Mouse (Mus musculus) left cerebral cortex, postnatal 36 days (tissue): ENCODE measurements around the gene Ecpas. TPM values are rescaled to one million over a fixed set of nuclear protein-coding genes. Genes with fewer than 3 reads are reported as not detected.

ENCODE experiments used
- DNase-seq, 2 experiments: peaks; one replicate each; pipeline ENCODE4 v3.0.0; 2021 to 2022; ENCODE audit warnings: low spot score in 2 of 2, mixed read lengths in 1 of 2
- intact Hi-C: fragments of 180-260 bp; cut with DNase I; formaldehyde crosslinking; loops from one replicate; pipeline ENCODE4 v1.15.1; 2025
- total RNA-seq, 2 experiments: library from RNA; stranded (reverse); gene quantifications; 2 replicates each; pipeline ENCODE4 v1.2.3; 2021

Gene Ecpas
- 100 to 1,000 TPM; 107 to 141 TPM for total RNA-seq

GRCm38 (mm10) chr4:58912629-58913335 is at the start of gene Ecpas:
Gene Ecpas, minus strand, starts transcription at chr4:58912749.
- intact Hi-C loops: loop anchor here (2.0 kb wide), 1 partner anchor 30 kb away; the partner anchor contains the start of gene Zkscan16
- DNase-seq: no peak

GRCm38 (mm10) chr4:58961719-58962118 is 49.2 kb upstream of the Ecpas start:
- no peak for DNase-seq
- intact Hi-C loops: no loop called here

- intact Hi-C loops: no loop called here
Measured at GRCm38 (mm10) chr4:58952630-58953029, 40.1 kb upstream of the Ecpas start.

GRCm38 (mm10) chr4:58948391-58948790 is 35.8 kb upstream of the Ecpas start:
- DNase-seq: no peak
- intact Hi-C loops: no loop called here

More at GRCm38 (mm10) chr4:58952630-58953029, 40.1 kb upstream of the Ecpas start:
- DNase-seq: no peak

GRCm38 (mm10) chr4:58944695-58945094 is 32.1 kb upstream of the Ecpas start:
- DNase-seq: peak in 1 of 2 experiments; percentile 50
- intact Hi-C loops: no loop called here

GRCm38 (mm10) chr4:58944206-58944553 is 31.6 kb upstream of the Ecpas start:
- DNase-seq: no peak
- intact Hi-C loops: no loop called here

- intact Hi-C loops: loop anchor here (2.0 kb wide), 1 partner anchor 31 kb away; the partner anchor contains the start of gene Ecpas
- peak; percentile 93 for DNase-seq
Measured at GRCm38 (mm10) chr4:58943420-58944205, 31.1 kb upstream of the Ecpas start, which contains the start of gene Zkscan16. Gene Zkscan16, plus strand, starts transcription at chr4:58943628.

GRCm38 (mm10) chr4:58942942-58943341 is 30.4 kb upstream of the Ecpas start:
- no peak for DNase-seq
- intact Hi-C loops: loop anchor here (2.0 kb wide), 1 partner anchor 30 kb away; the partner anchor contains the start of gene Ecpas

GRCm38 (mm10) chr4:58941638-58942037 is 29.1 kb upstream of the Ecpas start:
- intact Hi-C loops: loop anchor here (2.0 kb wide), 1 partner anchor 29 kb away; the partner anchor contains the start of gene Ecpas

GRCm38 (mm10) chr4:58935846-58936245 is 23.3 kb upstream of the Ecpas start:
- intact Hi-C loops: no loop called here

More at GRCm38 (mm10) chr4:58941638-58942037, 29.1 kb upstream of the Ecpas start:
- DNase-seq: no peak

GRCm38 (mm10) chr4:58934746-58935476 is 22.4 kb upstream of the Ecpas start:
- peak in 1 of 2 experiments; percentile 6 for DNase-seq
- intact Hi-C loops: no loop called here

More at GRCm38 (mm10) chr4:58935846-58936245, 23.3 kb upstream of the Ecpas start:
- DNase-seq: no peak

GRCm38 (mm10) chr4:58934308-58934707 is 21.8 kb upstream of the Ecpas start:
- intact Hi-C loops: no loop called here
- no peak for DNase-seq

- DNase-seq: no peak
- intact Hi-C loops: no loop called here
Measured at GRCm38 (mm10) chr4:58932541-58932940, 20.0 kb upstream of the Ecpas start.

- no peak for DNase-seq
- intact Hi-C loops: no loop called here
Measured at GRCm38 (mm10) chr4:58927661-58928060, 15.1 kb upstream of the Ecpas start.

- no peak for DNase-seq
- intact Hi-C loops: no loop called here
Measured at GRCm38 (mm10) chr4:58926120-58926519, 13.6 kb upstream of the Ecpas start.

- DNase-seq: no peak
- intact Hi-C loops: no loop called here
Measured at GRCm38 (mm10) chr4:58925664-58926063, 13.1 kb upstream of the Ecpas start.

- intact Hi-C loops: no loop called here
- no peak for DNase-seq
Measured at GRCm38 (mm10) chr4:58923933-58924332, 11.4 kb upstream of the Ecpas start.

GRCm38 (mm10) chr4:58915081-58915826 is 2.7 kb upstream of the Ecpas start:
- intact Hi-C loops: no loop called here
- no peak for DNase-seq
